Mouse (Mus musculus) kidney, adult 9 months (tissue): Measurements from ENCODE around the gene Gadd45g.

Experiments used
- DNase-seq: peaks from one replicate; pipeline ENCODE4 v3.0.0; 2022

Gadd45g gene

DNA sequence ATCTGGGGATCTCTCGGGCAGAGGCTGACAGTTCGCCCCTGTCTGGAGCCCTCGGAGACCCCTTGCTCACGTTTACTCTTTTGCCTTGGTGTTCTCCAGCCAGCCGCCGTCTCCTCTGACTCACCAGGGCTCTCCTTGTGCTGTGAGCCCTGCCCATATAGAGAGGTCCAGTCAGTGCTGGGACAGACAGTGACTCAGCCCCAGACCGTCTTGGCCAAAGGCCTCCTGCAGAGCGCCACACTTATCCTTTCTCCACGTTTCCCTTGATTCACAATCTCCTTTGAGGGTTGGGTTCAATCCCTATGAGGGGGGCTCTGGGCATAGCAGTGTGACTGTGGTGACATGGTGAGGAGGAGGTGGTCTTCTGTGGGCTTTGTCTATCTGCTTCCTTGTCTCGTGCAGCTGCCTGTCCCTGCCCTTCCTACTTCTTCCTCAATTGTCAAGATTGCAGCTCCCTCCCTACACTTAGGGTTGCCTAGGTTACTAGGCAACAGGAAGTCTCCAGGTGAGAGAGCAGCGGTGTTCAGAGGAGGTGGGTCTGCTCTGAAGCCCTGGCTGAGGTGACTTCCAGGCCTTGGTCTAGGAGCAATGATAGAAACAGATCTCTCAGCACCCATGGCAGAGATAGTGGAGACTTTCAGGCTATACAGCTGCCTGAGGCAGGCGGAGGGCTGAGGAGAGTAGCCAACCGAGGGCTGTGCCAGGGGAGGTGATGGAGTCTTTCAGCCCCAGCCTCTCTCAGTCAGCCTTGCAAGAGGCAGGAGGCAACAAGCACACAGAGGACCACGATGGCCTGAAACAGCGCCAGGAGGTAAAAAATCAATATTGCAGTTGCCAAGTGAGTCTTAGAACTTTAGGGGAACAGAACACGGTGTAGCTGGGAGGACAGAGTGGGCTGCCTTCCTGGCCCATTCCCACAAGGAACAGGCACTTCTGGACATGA, 7.1 kb downstream of the Gadd45g start:
- no peak for DNase-seq

GRCm38 (mm10) chr13:51855584-51855983, 9.1 kb downstream of the Gadd45g start:
- no peak for DNase-seq

DNA sequence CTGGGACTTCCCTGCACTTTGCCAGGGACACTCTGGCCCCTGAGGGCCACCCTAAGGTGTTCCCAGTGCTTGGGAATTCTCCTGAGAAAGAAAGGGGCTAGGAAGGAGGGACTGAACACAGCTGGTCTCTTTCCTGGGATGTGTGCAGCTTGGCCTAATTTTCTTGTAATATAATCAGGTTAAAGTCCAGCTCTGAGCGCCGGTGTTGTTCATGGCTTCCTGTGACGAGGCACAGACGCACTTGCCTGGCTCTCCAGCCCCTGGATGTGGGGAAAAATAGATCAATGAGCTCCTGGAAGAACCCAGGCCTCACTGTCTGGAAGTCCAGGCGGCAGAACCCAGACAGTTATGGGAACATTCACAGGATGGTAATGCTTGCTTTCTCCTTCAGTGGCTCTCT, 10.7 kb downstream of the Gadd45g start:
- DNase-seq = no peak

DNA sequence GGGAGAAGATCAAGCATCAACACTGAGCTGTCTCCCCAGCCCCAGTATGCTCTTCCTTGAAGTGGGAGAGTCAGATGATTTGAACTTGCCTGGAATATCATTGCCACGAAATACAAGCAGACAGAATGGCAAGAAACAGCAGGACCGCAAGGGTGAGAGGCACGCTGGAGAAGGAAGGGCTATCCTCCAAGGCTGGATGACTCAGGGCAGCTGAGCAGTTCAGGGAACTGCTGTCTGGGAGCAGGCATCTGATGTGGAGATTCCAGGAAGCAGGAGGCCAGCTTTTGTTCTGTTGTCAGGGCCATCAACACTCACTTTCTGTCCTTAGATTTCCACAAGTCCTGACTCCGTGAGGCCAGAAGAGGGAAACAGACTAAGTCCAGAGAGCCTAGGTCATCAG, 12.0 kb downstream of the Gadd45g start:
- DNase-seq = no peak

GRCm38 (mm10) chr13:51859174-51859573, 12.7 kb downstream of the Gadd45g start:
- DNase-seq = no peak

- DNase-seq = no peak
Measured at GRCm38 (mm10) chr13:51859798-51860197, 13.3 kb downstream of the Gadd45g start.

DNA sequence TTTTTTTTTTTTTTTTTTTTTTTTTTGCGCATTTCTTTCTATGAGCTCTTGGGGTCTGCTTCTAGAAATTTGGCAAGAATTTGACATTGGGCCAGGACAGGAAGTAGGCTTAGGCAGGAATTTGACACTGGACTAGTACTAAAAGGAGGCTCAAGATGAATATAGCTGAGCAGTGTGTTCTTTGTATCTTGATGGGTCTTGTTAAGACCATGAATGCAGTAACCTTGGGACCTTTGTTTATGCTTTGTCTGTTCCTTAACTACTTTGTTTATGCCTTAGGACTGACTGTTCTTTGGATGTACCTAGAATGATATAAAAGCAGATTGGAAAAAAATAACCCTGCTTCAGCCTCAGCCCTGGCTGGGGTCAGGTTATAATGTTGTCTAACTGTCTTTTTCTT, 16.3 kb downstream of the Gadd45g start:
- no peak for DNase-seq

DNA sequence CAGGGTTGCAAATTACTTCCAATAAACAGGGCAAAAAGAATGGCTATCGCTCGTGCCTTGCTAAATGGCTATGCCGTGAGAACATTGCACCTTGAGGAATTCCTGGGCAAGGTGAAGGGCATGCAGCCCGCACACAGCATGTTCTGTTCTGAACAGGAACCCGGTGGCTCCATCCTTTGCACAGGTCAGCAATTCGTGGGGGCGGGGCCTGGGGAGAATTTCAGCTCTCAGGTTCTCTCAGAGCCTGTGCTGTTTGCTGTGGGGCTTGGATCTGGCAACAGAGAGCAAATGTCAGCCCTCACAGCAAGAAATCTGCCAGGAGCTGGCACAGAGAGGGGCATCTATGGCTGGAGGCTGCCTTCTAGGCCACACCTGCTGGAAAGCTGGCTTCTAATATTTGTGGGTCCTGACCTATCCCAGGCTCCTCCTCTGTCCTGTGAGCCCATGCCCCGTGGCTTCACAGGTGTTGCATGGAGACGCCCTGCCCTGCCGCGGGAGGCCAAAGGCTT, 19.7 kb downstream of the Gadd45g start:
- peak; percentile 92 for DNase-seq

GRCm38 (mm10) chr13:51868491-51869128, 22.1 kb downstream of the Gadd45g start:
- DNase-seq = peak; percentile 80

- peak; percentile 65 for DNase-seq
Measured at GRCm38 (mm10) chr13:51869129-51869491, 22.6 kb downstream of the Gadd45g start.

GRCm38 (mm10) chr13:51871148-51871547, 24.7 kb downstream of the Gadd45g start:
- DNase-seq = peak; percentile 92

- DNase-seq = peak; percentile 88
Measured at GRCm38 (mm10) chr13:51872252-51872962, 25.9 kb downstream of the Gadd45g start.

DNA sequence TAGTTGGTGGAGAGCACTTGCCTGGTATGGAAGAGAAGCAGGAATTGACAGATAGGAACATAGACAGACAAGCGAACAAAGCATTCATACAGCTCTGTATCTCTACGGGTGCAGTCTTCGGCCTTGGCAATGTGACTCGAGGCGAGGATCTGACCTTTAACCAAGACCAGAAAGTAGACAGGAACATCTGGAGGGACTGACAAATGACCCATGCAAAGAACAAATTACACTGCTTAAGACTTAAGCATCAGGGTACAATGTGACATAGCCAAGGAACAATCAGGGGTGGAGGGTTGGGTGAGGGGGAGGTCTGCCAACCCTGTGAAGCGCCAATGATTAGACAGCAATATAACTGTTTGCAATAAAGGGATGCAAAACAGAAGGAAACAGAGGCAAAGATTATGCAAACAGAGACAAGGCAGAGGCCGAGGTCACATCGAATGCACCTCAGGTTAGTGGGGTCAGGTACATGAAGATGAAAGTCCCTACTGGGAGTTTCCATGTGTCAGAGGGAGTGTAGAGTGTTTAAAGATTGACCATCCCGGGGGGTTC, 26.6 kb downstream of the Gadd45g start:
- peak; percentile 77 for DNase-seq

DNA sequence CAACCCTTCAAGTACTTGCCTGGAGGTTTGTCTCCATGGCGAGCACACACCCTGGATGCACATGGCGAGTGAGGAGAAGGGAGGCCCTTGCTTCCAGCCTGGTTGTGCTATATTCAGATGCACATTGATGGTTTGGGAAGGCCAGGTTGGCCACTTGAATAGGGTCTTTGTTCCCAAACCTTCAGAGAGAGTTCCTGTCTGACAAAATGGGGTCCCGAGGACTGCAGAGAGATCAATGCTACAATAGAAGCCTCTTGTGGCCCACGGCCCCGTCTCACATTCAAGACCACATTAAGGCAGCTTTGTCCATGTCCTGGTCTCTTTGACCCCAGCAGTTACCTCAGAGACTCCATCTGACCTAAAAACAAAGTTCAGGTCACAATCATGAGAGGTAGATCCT, 27.3 kb downstream of the Gadd45g start:
- no peak for DNase-seq

DNA sequence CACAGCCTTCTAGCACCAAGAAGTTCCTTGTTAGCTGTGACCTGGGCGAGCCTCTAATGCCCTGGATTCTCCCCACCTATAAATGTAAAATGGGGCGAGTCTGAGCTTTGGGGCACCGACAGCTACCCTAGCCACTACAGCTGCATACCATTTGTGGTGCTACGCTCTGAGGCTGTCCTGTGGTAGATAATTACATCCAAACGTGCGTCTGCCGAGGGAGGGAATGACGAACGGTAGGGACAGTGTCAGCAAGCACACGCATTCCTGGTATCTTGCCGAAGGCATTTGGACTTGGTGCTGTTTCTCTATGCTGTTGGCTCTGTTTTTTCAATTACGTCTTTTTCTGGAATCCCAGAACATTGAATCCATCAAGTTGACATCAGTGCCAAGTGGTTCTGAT, 29.7 kb downstream of the Gadd45g start:
- DNase-seq = no peak

DNA sequence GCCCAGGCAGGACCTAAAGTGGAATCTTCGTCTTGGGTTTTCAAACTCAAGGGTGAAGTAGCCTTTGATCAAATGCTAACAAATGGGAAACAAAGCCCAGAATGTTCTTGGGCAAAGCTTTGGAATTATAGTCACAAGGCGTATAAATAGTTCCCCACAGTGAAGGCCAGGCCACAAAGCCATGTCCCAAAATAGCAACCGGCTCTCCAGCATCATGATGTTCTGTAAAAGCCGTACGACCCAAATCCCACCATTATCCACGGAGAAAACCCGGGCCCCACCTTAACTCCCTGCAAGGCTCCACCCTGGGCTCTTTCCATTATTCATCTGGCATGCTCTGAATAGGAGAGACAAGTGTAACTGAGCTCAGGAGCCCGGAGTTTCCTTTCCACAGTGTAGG, 32.3 kb downstream of the Gadd45g start:
- DNase-seq = no peak

- no peak for DNase-seq
Measured at GRCm38 (mm10) chr13:51879571-51879970, 33.1 kb downstream of the Gadd45g start.

GRCm38 (mm10) chr13:51880019-51880418, 33.5 kb downstream of the Gadd45g start:
- DNase-seq = no peak

- DNase-seq = peak; percentile 89
Measured at GRCm38 (mm10) chr13:51881271-51882128, 35.0 kb downstream of the Gadd45g start.

- DNase-seq = no peak
Measured at GRCm38 (mm10) chr13:51882218-51882617, 35.7 kb downstream of the Gadd45g start.

GRCm38 (mm10) chr13:51884250-51884649, 37.8 kb downstream of the Gadd45g start:
- DNase-seq = no peak

DNA sequence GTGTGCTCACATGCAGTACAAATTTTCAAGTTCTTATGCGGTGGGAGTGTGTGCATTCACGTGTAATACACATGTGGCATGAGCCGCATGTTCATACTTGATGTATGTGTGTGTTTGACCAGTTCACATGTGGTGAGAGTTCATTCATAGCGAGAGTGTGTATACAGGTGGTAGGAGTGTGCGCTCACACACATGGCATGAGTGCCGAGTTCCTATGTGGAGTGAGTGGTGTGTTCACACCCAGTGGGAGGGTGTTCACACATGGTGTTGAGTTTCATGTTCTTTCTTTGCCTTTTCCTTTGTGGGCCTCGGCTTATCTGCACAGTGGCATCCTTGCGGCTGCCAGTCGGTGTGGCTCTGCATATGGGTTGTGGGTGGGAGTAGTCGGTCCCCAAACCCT, 39.1 kb downstream of the Gadd45g start:
- DNase-seq = no peak
